Mouse (Mus musculus) cerebellum, adult 2 months (tissue): ENCODE data around the gene 2310011J03Rik.

Source experiments
- CTCF ChIP-seq: fragments of 200-500 bp; IDR thresholded peaks from 2 replicates; pipeline ENCODE4 v1.5.1; 2011; ENCODE audit warnings: low read depth, mild to moderate bottlenecking, control low read depth, low read length, moderate library complexity, borderline replicate concordance; ENCODE audit not compliant: insufficient read depth
- POLR2A ChIP-seq: fragments of 200-500 bp; IDR thresholded peaks from 2 replicates; pipeline ENCODE4 v1.6.1; 2011; ENCODE audit warnings: low read length, control low read depth, borderline replicate concordance; ENCODE audit not compliant: insufficient read depth

- TF ChIP-seq CTCF = no peak
- no peak for TF ChIP-seq POLR2A
Observed at GRCm38 (mm10) chr10:80273847-80274246, 46.5 kb downstream of the 2310011J03Rik start.
